Mouse (Mus musculus) limb, embryonic 14.5 days (tissue): ENCODE data around the gene Dctn3. TPM values are rescaled to one million over a fixed set of nuclear protein-coding genes. Genes with fewer than 3 reads are reported as not detected.

Source experiments
- ATAC-seq: fragments of 200-750 bp; cut with Nextera tagmentation; 2 replicates; pipeline ENCODE4 v1.8.0; 2017; ENCODE audit warnings: low read depth, moderate number of reproducible peaks, moderate TSS enrichment; ENCODE audit not compliant: low FRiP score
- DNase-seq: peaks from one replicate; pipeline ENCODE4 v3.0.0-alpha.2; 2015; ENCODE audit warnings: low spot score
- H3K27ac ChIP-seq: fragments of 300-500 bp; sonication (generic); replicated peaks from 2 replicates; pipeline ENCODE4 v1.5.1; 2014; ENCODE audit warnings: low read depth, mild to moderate bottlenecking, low read length, moderate library complexity, mixed read lengths
- H3K27me3 ChIP-seq: fragments of 300-500 bp; sonication (generic); 2 replicates; pipeline ENCODE4 v1.6.1; 2014; ENCODE audit warnings: low read length, mixed read lengths; ENCODE audit not compliant: control insufficient read depth, insufficient read depth
- H3K36me3 ChIP-seq: fragments of 300-500 bp; sonication (generic); 2 replicates; pipeline ENCODE4 v1.6.1; 2014; ENCODE audit warnings: mild to moderate bottlenecking, low read length, moderate library complexity, mixed read lengths; ENCODE audit not compliant: control insufficient read depth, insufficient read depth
- H3K4me1 ChIP-seq: fragments of 300-500 bp; sonication (generic); 2 replicates; pipeline ENCODE4 v1.6.1; 2014; ENCODE audit warnings: antibody characterized with exemption, low read length, mixed read lengths; ENCODE audit not compliant: control insufficient read depth, insufficient read depth
- H3K4me2 ChIP-seq: fragments of 300-500 bp; sonication (generic); replicated peaks from 2 replicates; pipeline ENCODE4 v1.6.1; 2014; ENCODE audit warnings: low read depth, mild to moderate bottlenecking, low read length, moderate library complexity; ENCODE audit not compliant: severe bottlenecking
- H3K4me3 ChIP-seq: fragments of 300-500 bp; sonication (generic); replicated peaks from 2 replicates; pipeline ENCODE4 v1.5.1; 2014; ENCODE audit warnings: low read length
- H3K9ac ChIP-seq: fragments of 300-500 bp; sonication (generic); 2 replicates; pipeline ENCODE4 v1.6.1; 2014; ENCODE audit warnings: mild to moderate bottlenecking, low read depth, low read length, moderate library complexity; ENCODE audit not compliant: severe bottlenecking
- H3K9me3 ChIP-seq: fragments of 300-500 bp; sonication (generic); 2 replicates; pipeline ENCODE4 v1.6.1; 2016; ENCODE audit warnings: low read length; ENCODE audit not compliant: control insufficient read depth
- POLR2A ChIP-seq: fragments of 200-500 bp; IDR thresholded peaks from 2 replicates; pipeline ENCODE4 v1.8.0; 2012; ENCODE audit warnings: inconsistent platforms, mild to moderate bottlenecking, moderate library complexity, borderline replicate concordance; ENCODE audit not compliant: insufficient read depth, insufficient read length; ENCODE audit errors: extremely low read depth
- WGBS: fragments of 180-500 bp; shearing (Covaris S2); extraction: QIAGEN DNeasy Blood & Tissue Kit; methylation state at CpG from one replicate; pipeline ENCODE4 v1.1.7; 2014; 5-methylcytosine and 5-hydroxymethylcytosine counted together
- polyA plus RNA-seq, 2 experiments: library from polyadenylated mRNA; depleted of rRNA in 1 of 2; stranded (reverse) in 1 of 2; unstranded in 1 of 2; fragments of >200 nt; fragmentation: Nextera tagmentation in 1 of 2; extraction: Ambion mirVana in 1 of 2; gene quantifications; 2 replicates each; pipeline versions ENCODE4 v1.2.1 to v1.2.3; 2012 to 2014

The Dctn3 gene
- polyA plus RNA-seq, 2 experiments = 70.1 to 99.1 TPM

DNA sequence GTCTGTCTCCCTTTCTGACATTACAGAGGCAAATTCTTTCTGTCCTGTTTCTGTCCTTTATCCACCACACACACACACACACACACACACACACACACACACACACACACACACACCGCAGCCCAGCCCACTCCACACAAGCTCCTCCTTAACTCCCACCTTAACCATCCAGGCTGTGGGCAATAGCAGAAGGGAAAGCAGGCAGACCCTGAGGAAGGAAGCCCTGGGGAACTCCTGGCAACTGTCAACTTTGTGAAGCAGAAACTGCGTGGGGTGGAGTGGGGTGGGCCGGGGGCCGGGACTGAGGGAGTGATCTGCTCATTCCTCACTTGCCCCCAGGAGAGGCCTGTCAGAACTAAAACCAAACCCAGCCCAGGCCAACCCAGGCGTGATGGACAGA lies 51.5 kb downstream of the Dctn3 start:
- ATAC-seq (no peak), DNase-seq (no peak)
- H3K36me3 ChIP-seq = no peaks in the 10 kb centered on the region
- no peaks in the 10 kb centered on the region for H3K9me3 ChIP-seq
- no peak overlapping the region for H3K4me2 ChIP-seq
- H3K27ac ChIP-seq = no peak overlapping the region
- 19% methylated on average over 5 of the region's 5 CpGs for WGBS
- no peak overlapping the region for H3K4me3 ChIP-seq
- no peak overlapping the region for H3K9ac ChIP-seq
- no peak for TF ChIP-seq POLR2A
- peaks cover 13% of the 10 kb centered on the region for H3K4me1 ChIP-seq
- peaks cover 59% of the 10 kb centered on the region for H3K27me3 ChIP-seq

DNA sequence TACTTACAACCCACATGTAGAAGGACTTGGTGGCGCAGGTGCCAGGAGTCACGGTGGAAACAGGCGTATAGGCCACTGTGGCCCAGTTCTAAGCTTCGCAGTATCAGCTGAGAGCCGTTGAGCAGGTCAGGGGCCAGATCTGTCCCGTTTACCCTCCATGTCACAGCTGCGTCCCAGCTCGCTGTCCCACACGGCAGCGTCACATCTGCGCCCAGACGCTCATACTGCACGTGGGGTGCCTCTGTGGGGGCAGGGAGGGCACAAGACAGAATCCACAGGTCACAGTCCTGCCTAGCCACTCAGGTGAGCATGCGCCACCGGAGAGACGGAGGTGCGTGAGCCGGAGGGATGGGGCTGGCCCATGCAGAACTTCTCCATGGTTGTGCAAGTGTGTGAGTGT lies 52.1 kb downstream of the Dctn3 start:
- no peak overlapping the region for H3K4me2 ChIP-seq
- no peak for DNase-seq

GRCm38 (mm10) chr4:41666646-41667045 lies 56.3 kb downstream of the Dctn3 start:
- Histone ChIP-seq H3K4me3 (no peak overlapping the region), H3K27ac (no peak overlapping the region), H3K4me1 (peaks cover 33% of the 10 kb centered on the region), H3K4me2 (no peak overlapping the region), H3K36me3 (no peaks in the 10 kb centered on the region), H3K9me3 (no peaks in the 10 kb centered on the region), H3K27me3 (peaks cover 46% of the 10 kb centered on the region), H3K9ac (no peak overlapping the region)
- TF ChIP-seq POLR2A = no peak
- WGBS = 79% methylated on average over 9 of the region's 11 CpGs
- DNase-seq = no peak
- no peak for ATAC-seq

More for the DNA sequence above, 52.1 kb downstream of the Dctn3 start:
- Histone ChIP-seq H3K9me3 (no peaks in the 10 kb centered on the region), H3K27me3 (peaks cover 58% of the 10 kb centered on the region), H3K27ac (no peak overlapping the region), H3K4me3 (no peak overlapping the region), H3K4me1 (peaks cover 13% of the 10 kb centered on the region), H3K9ac (no peak overlapping the region), H3K36me3 (no peaks in the 10 kb centered on the region)
- TF ChIP-seq POLR2A = no peak
- WGBS = 79% methylated on average over 18 of the region's 18 CpGs
- ATAC-seq = no peak

DNA sequence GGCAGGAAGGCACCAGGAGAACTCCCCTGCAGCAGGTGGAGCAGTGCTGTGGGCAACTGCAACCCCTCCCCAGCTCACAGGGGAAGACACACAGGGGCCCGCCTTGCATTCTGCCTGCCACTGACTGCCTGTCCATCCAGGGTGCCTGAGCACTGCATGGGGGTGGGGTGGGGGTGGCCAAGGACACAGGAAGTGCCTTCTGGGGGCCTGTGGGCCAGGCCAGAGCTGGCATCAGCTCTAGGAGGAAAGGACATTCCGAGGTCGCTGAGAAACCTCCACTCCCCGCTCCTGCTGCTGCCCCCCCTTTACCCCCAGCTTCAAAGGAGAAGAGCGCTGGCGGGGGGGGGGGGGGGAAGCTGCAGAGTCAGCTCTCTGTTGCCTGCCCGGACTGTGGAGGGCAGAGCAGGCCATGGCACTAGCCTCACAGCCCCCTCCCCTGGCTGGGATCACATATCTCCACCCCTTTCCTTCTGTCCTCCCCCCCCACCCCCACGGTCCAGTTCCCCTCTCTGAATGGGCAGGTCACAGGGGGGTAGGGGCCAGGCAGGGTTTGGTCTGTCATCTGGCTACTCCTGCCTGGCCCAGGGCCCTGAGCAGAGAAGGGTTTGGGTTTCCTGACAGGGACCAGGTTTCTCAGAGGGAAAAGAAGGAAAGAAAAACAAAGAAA lies 57.8 kb downstream of the Dctn3 start:
- Histone ChIP-seq H3K36me3 (no peaks in the 10 kb centered on the region), H3K4me1 (peaks cover 47% of the 10 kb centered on the region), H3K27ac (no peak overlapping the region), H3K4me3 (no peak overlapping the region), H3K27me3 (peaks cover 38% of the 10 kb centered on the region), H3K4me2 (no peak overlapping the region), H3K9me3 (no peaks in the 10 kb centered on the region), H3K9ac (no peak overlapping the region)
- WGBS = 4% methylated on average over 3 of the region's 8 CpGs
- ATAC-seq = no peak
- no peak for DNase-seq
- no peak for TF ChIP-seq POLR2A

Other genes with a start within 250 kb of the Dctn3 start
- gene AI464131, start 220.1 kb downstream of the Dctn3 start, polyA plus RNA-seq (2012; rRNA removed) = 5.4 and 5.5 TPM in 2 replicates
- 4.7 and 5.9 TPM in 2 replicates for gene AI464131, start 220.1 kb downstream of the Dctn3 start, polyA plus RNA-seq (2014; fragmentation: Nextera tagmentation; extraction: Ambion mirVana)
- 0.76 and 0.78 TPM in 2 replicates for gene 1110017D15Rik, start 205.8 kb downstream of the Dctn3 start, polyA plus RNA-seq (2012; rRNA removed)
- gene 1110017D15Rik, start 205.8 kb downstream of the Dctn3 start, polyA plus RNA-seq (2014; fragmentation: Nextera tagmentation; extraction: Ambion mirVana) = 0.44 and 0.50 TPM in 2 replicates
- 13.7 and 19.5 TPM in 2 replicates for gene Fam219a, start 153.6 kb downstream of the Dctn3 start, polyA plus RNA-seq (2012; rRNA removed)
- gene Fam219a, start 153.6 kb downstream of the Dctn3 start, polyA plus RNA-seq (2014; fragmentation: Nextera tagmentation; extraction: Ambion mirVana) = 2.4 and 2.6 TPM in 2 replicates
- 0.78 and 0.99 TPM in 2 replicates for gene Dnaic1, start 153.4 kb downstream of the Dctn3 start, polyA plus RNA-seq (2012; rRNA removed)
- 0.67 TPM in 1 of 2 replicates, not detected in the other for gene Dnaic1, start 153.4 kb downstream of the Dctn3 start, polyA plus RNA-seq (2014; fragmentation: Nextera tagmentation; extraction: Ambion mirVana)
- 15.6 and 22.3 TPM in 2 replicates for gene Enho, start 82.8 kb downstream of the Dctn3 start, polyA plus RNA-seq (2012; rRNA removed)
- 12.5 and 13.1 TPM in 2 replicates for gene Enho, start 82.8 kb downstream of the Dctn3 start, polyA plus RNA-seq (2014; fragmentation: Nextera tagmentation; extraction: Ambion mirVana)
- gene Cntfr, start 26.1 kb downstream of the Dctn3 start, polyA plus RNA-seq (2012; rRNA removed) = 34.2 and 43.6 TPM in 2 replicates
- gene Cntfr, start 26.1 kb downstream of the Dctn3 start, polyA plus RNA-seq (2014; fragmentation: Nextera tagmentation; extraction: Ambion mirVana) = 5.3 and 5.4 TPM in 2 replicates
- 247 and 316 TPM in 2 replicates for gene Il11ra1, start 23.2 kb downstream of the Dctn3 start, polyA plus RNA-seq (2012; rRNA removed)
- gene Il11ra1, start 23.2 kb downstream of the Dctn3 start, polyA plus RNA-seq (2014; fragmentation: Nextera tagmentation; extraction: Ambion mirVana) = 384 and 431 TPM in 2 replicates
- gene Rpp25l, start 9.6 kb downstream of the Dctn3 start, polyA plus RNA-seq (2012; rRNA removed) = 59.3 and 67.5 TPM in 2 replicates
- 69.8 and 76.2 TPM in 2 replicates for gene Rpp25l, start 9.6 kb downstream of the Dctn3 start, polyA plus RNA-seq (2014; fragmentation: Nextera tagmentation; extraction: Ambion mirVana)
- 0.09 and 0.20 TPM in 2 replicates for gene Arid3c, start 8.0 kb upstream of the Dctn3 start, polyA plus RNA-seq (2012; rRNA removed)
- 0.29 TPM in 1 of 2 replicates, not detected in the other for gene Arid3c, start 8.0 kb upstream of the Dctn3 start, polyA plus RNA-seq (2014; fragmentation: Nextera tagmentation; extraction: Ambion mirVana)
- 83.3 and 119 TPM in 2 replicates for gene Galt, start 32.1 kb upstream of the Dctn3 start, polyA plus RNA-seq (2012; rRNA removed)
- gene Galt, start 32.1 kb upstream of the Dctn3 start, polyA plus RNA-seq (2014; fragmentation: Nextera tagmentation; extraction: Ambion mirVana) = 39.5 and 43.6 TPM in 2 replicates
- 79.2 and 91.4 TPM in 2 replicates for gene Sigmar1, start 33.0 kb upstream of the Dctn3 start, polyA plus RNA-seq (2012; rRNA removed)
- 85.3 and 88.9 TPM in 2 replicates for gene Sigmar1, start 33.0 kb upstream of the Dctn3 start, polyA plus RNA-seq (2014; fragmentation: Nextera tagmentation; extraction: Ambion mirVana)
- 96.6 and 107 TPM in 2 replicates for gene Ccl27a, start 51.1 kb upstream of the Dctn3 start, polyA plus RNA-seq (2012; rRNA removed)
- gene Ccl27a, start 51.1 kb upstream of the Dctn3 start, polyA plus RNA-seq (2014; fragmentation: Nextera tagmentation; extraction: Ambion mirVana) = 44.9 and 50.9 TPM in 2 replicates
- gene Gm21541, start 180.4 kb upstream of the Dctn3 start, polyA plus RNA-seq (2012; rRNA removed) = 2.8 and 12.6 TPM in 2 replicates
- 25.2 TPM in 1 of 2 replicates, not detected in the other for gene Gm21541, start 180.4 kb upstream of the Dctn3 start, polyA plus RNA-seq (2014; fragmentation: Nextera tagmentation; extraction: Ambion mirVana)
- gene Gm20878, start 218.4 kb upstream of the Dctn3 start, polyA plus RNA-seq (2012; rRNA removed) = 3.7 and 5.8 TPM in 2 replicates
- gene Gm20878, start 218.4 kb upstream of the Dctn3 start, polyA plus RNA-seq (2014; fragmentation: Nextera tagmentation; extraction: Ambion mirVana) = 1.6 and 1.8 TPM in 2 replicates
- gene Fam205a4, start 242.9 kb upstream of the Dctn3 start, polyA plus RNA-seq (2012; rRNA removed) = 0.98 and 1.2 TPM in 2 replicates
- 0.58 and 0.66 TPM in 2 replicates for gene Fam205a4, start 242.9 kb upstream of the Dctn3 start, polyA plus RNA-seq (2014; fragmentation: Nextera tagmentation; extraction: Ambion mirVana)